Mouse (Mus musculus): ENCODE results near the gene Rbmy. TPM values are rescaled to one million over a fixed set of nuclear protein-coding genes. Genes with fewer than 3 reads are reported as not detected.
"Not testable (repeated sequence)": the region's sequence is repeated elsewhere in the genome, so short reads cannot be mapped to it uniquely, and the experiment has no call there.

Gene Rbmy
- polyA plus RNA-seq (2016; fragmentation: Nextera tagmentation; extraction: Ambion mirVana) = not detected in 2 replicates

DNA sequence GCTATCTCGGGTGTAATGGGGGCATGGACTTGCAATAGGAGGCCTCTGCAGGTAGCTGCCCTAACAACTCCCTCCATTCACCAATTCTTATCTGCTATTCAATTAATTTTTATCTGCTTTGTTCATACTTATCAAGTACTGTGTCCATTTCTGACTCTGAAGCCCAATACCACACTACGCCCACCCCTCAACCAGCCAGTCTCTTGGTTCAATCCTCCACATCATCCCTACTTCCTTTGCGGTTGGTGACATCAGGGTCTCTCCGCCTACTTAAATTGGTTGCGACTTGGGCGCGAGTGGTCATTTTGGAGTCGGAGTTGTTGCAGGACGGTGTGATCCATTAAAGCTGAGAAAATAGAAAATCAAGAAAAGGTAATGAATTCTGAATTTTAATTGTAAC is at the start of gene Rbmy, which contains the start of gene Gm10256:
TSS of gene Rbmy (plus strand) at position 301 of the 400 bp plus-strand sequence.
TSS of gene Gm10256 (plus strand) at position 320 of the 400 bp plus-strand sequence.
- not testable (repeated sequence) for H3K27me3 ChIP-seq; H3K27ac ChIP-seq; H3K4me1 ChIP-seq; H3K36me3 ChIP-seq; H3K9me3 ChIP-seq; H3K9ac ChIP-seq; ATAC-seq (ENCODE audit: insufficient number of reproducible peaks, insufficient read depth, low FRiP score, low TSS enrichment); H3K4me3 ChIP-seq; H3K4me2 ChIP-seq (replicated peaks)
- whole genome bisulfite sequencing = no CpG with 5 or more reads among the region's 9 CpGs

DNA sequence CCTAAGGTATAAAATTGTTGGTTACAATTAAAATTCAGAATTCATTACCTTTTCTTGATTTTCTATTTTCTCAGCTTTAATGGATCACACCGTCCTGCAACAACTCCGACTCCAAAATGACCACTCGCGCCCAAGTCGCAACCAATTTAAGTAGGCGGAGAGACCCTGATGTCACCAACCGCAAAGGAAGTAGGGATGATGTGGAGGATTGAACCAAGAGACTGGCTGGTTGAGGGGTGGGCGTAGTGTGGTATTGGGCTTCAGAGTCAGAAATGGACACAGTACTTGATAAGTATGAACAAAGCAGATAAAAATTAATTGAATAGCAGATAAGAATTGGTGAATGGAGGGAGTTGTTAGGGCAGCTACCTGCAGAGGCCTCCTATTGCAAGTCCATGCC is 34.4 kb upstream of the Rbmy start, which contains the start of gene Gm4064:
TSS of gene Gm4064 (minus strand) at position 101 of the 400 bp plus-strand sequence.
- ATAC-seq (ENCODE audit: insufficient number of reproducible peaks, insufficient read depth, low FRiP score, low TSS enrichment); H3K4me2 ChIP-seq (replicated peaks); H3K9me3 ChIP-seq; H3K4me1 ChIP-seq; H3K27me3 ChIP-seq; H3K4me3 ChIP-seq; H3K9ac ChIP-seq; H3K36me3 ChIP-seq; H3K27ac ChIP-seq: not testable (repeated sequence)
- no CpG with 5 or more reads among the region's 8 CpGs for WGBS

Other genes starting within 250 kb of the Rbmy start
- gene H2al2c, start 231.6 kb upstream of the Rbmy start, polyA plus RNA-seq (2016; fragmentation: Nextera tagmentation; extraction: Ambion mirVana) = not detected in 2 replicates
- not detected in 2 replicates for gene Sry, start 167.0 kb upstream of the Rbmy start, polyA plus RNA-seq (2016; fragmentation: Nextera tagmentation; extraction: Ambion mirVana)
- gene H2al2b, start 110.0 kb upstream of the Rbmy start, polyA plus RNA-seq (2016; fragmentation: Nextera tagmentation; extraction: Ambion mirVana) = not detected in 2 replicates
- gene Gm4064, start 34.5 kb upstream of the Rbmy start, polyA plus RNA-seq (2016; fragmentation: Nextera tagmentation; extraction: Ambion mirVana) = not detected in 2 replicates
- not detected in 2 replicates for gene Gm10256, start within 50 bp of the Rbmy start, polyA plus RNA-seq (2016; fragmentation: Nextera tagmentation; extraction: Ambion mirVana)
- gene Gm10352, start 70.3 kb downstream of the Rbmy start, polyA plus RNA-seq (2016; fragmentation: Nextera tagmentation; extraction: Ambion mirVana) = not detected in 2 replicates
- not detected in 2 replicates for gene Gm29289, start 101.9 kb downstream of the Rbmy start, polyA plus RNA-seq (2016; fragmentation: Nextera tagmentation; extraction: Ambion mirVana)